13 mouse cellular contexts compared by ENCODE assay signal in genomic region chr6:117607023-117607422, GRCm38 (mm10).
DNase-seq lines count a peak whose midpoint lies in the region; ATAC-seq and TF ChIP-seq lines count a peak whose summit lies in the region.
"Had no signal": no experiment of that assay in that cellular context is flagged by ENCODE, and none has a peak within 500 bp of the region (broad histone marks: within the 10 kb centered on the region; RNA-seq: fewer than 3 reads in every experiment).

No protein-coding gene starts in this region.

- ATAC-seq in neural tube, embryonic 15.5 days (ENCODE audit: low FRiP score) = no peak
- ATAC-seq in limb, embryonic 11.5 days (ENCODE audit: insufficient number of reproducible peaks, low FRiP score, low TSS enrichment, low read depth) = no peak
- ATAC-seq: CD4-positive, CD25-positive, alpha-beta regulatory T cell, adult 4 months; inflammation-experienced regulatory T-cells, adult 6 months had no signal

- DNase-seq in gastrocnemius, adult 2 months = peak; percentile 55
- DNase-seq in gastrocnemius, postnatal 4 days (ENCODE audit: low spot score in 2 of 2) = no peak
- DNase-seq in neural tube, embryonic 10.5 days (ENCODE audit: extremely low spot score, low spot score) = peak; percentile 8
- DNase-seq in gastrocnemius, postnatal 14 days = peak; percentile 19
- peak; percentile 13 for DNase-seq in limb, embryonic 11.5 days (ENCODE audit: low spot score)
- no peak for DNase-seq in ovary, postnatal 36 days (ENCODE audit: low spot score)
- DNase-seq in cerebellum, adult 11-12 months = no peak
- DNase-seq: liver; spleen, adult 18-20 months had no signal

- no peak overlapping the region for H3K4me2 ChIP-seq in neural tube, embryonic 15.5 days
- H3K4me2 ChIP-seq in limb, embryonic 11.5 days (ENCODE audit: low read depth, severe bottlenecking) = no peak overlapping the region
- H3K4me2 ChIP-seq: heart, embryonic 13.5 days had no signal

- peak overlapping the region; percentile 76 for H3K27ac ChIP-seq in gastrocnemius, adult 2 months
- H3K27ac ChIP-seq in neural tube, embryonic 15.5 days (replicated peaks) = no peak overlapping the region
- no peak overlapping the region for H3K27ac ChIP-seq in limb, embryonic 11.5 days (replicated peaks; ENCODE audit: low read depth, low read length)

- intact Hi-C loops in gastrocnemius, adult 2 months (cut with DNase I) = no loop called here
- intact Hi-C loops in gastrocnemius, postnatal 14 days (cut with DNase I; ENCODE audit: low total_unique reads) = no loop called here

- H3K27me3 ChIP-seq in neural tube, embryonic 15.5 days (replicated peaks) = no peaks in the 10 kb centered on the region
- no peaks in the 10 kb centered on the region for H3K27me3 ChIP-seq in limb, embryonic 11.5 days (ENCODE audit: control insufficient read depth, insufficient read depth, low read length)

- no peak for TF ChIP-seq CTCF in gastrocnemius, adult 2 months (IDR thresholded peaks at IDR 0.05)

- H3K4me1 ChIP-seq in neural tube, embryonic 15.5 days = no peaks in the 10 kb centered on the region
- H3K4me1 ChIP-seq in limb, embryonic 11.5 days (ENCODE audit: control insufficient read depth, insufficient read depth, low read length) = peaks cover 14% of the 10 kb centered on the region

- no peaks in the 10 kb centered on the region for H3K9me3 ChIP-seq in neural tube, embryonic 15.5 days (replicated peaks)
- H3K9me3 ChIP-seq in limb, embryonic 11.5 days (ENCODE audit: control insufficient read depth, low read length) = 0 out of 2 replicates have a peak, but pooled peaks cover 3% of the 10 kb centered on the region

- H3K4me3 ChIP-seq in gastrocnemius, adult 2 months = no peak overlapping the region
- no peak overlapping the region for H3K4me3 ChIP-seq in neural tube, embryonic 15.5 days (replicated peaks)
- H3K4me3 ChIP-seq in limb, embryonic 11.5 days (ENCODE audit: low read depth, low read length) = no peak overlapping the region
- H3K4me3 ChIP-seq: heart, embryonic 13.5 days had no signal

- WGBS in neural tube, embryonic 15.5 days = 79% methylated on average over 5 of the region's 5 CpGs
- WGBS in limb, embryonic 11.5 days = 79% methylated on average over 5 of the region's 5 CpGs

- no peak overlapping the region for H3K9ac ChIP-seq in neural tube, embryonic 15.5 days (replicated peaks)
- no peak overlapping the region for H3K9ac ChIP-seq in limb, embryonic 11.5 days (ENCODE audit: low read length)
- H3K9ac ChIP-seq: heart, embryonic 13.5 days had no signal

- no peaks in the 10 kb centered on the region for H3K36me3 ChIP-seq in neural tube, embryonic 15.5 days
- no peaks in the 10 kb centered on the region for H3K36me3 ChIP-seq in limb, embryonic 11.5 days (ENCODE audit: control insufficient read depth, insufficient read depth, low read length)
- H3K36me3 ChIP-seq: heart, embryonic 13.5 days had no signal

Comparison
In these comparisons a context has a peak if more than half of its experiments do, and no peak if none do; other contexts are left out.
1. DNase-seq: peak in gastrocnemius, adult 2 months (single experiment), neural tube, embryonic 10.5 days (single experiment), gastrocnemius, postnatal 14 days (single experiment) and limb, embryonic 11.5 days (single experiment); none in gastrocnemius, postnatal 4 days (0 of 2), ovary, postnatal 36 days (single experiment) and cerebellum, adult 11-12 months (single experiment).